Mouse (Mus musculus) MEL (cell line): ENCODE results near the gene B3galt5. TPM values are rescaled to one million over a fixed set of nuclear protein-coding genes. Genes with fewer than 3 reads are reported as not detected.
A peak's percentile ranks its signal among the peaks of the same experiment; 100 is the strongest.

Source experiments
- DNase-seq: peaks from one replicate; pipeline ENCODE4 v3.0.0; 2011; ENCODE audit warnings: low read depth, low spot score
- H3K27ac ChIP-seq: 2 replicates; pipeline ENCODE4 v1.5.1; 2012; ENCODE audit warnings: low read depth, mild to moderate bottlenecking, control low read depth, low read length, moderate library complexity; ENCODE audit not compliant: control insufficient read depth
- H3K27me3 ChIP-seq, 2 experiments: fragments of 150-350 bp in 1 of 2; sonication (generic) in 1 of 2; 2 replicates each; pipeline ENCODE4 v1.6.1; 2012; ENCODE audit warnings: low read length in 2 of 2, mild to moderate bottlenecking in 2 of 2, improper control_type of control experiment in 1 of 2, moderate library complexity in 1 of 2; ENCODE audit not compliant: insufficient read depth in 2 of 2, control insufficient read depth in 1 of 2
- H3K36me3 ChIP-seq, 2 experiments: 2 replicates each; pipeline ENCODE4 v1.6.1; 2012 to 2014; ENCODE audit warnings: low read length in 2 of 2, improper control_type of control experiment in 1 of 2, inconsistent platforms in 1 of 2, mild to moderate bottlenecking in 1 of 2; ENCODE audit not compliant: insufficient read depth in 2 of 2, control insufficient read depth in 1 of 2
- H3K4me1 ChIP-seq, 2 experiments: fragments of 150-350 bp in 1 of 2; sonication (generic) in 1 of 2; 2 replicates each; pipeline ENCODE4 v1.6.1; 2012; ENCODE audit warnings: low read length in 2 of 2, improper control_type of control experiment in 1 of 2, mild to moderate bottlenecking in 1 of 2; ENCODE audit not compliant: insufficient read depth in 2 of 2, control insufficient read depth in 1 of 2
- H3K4me3 ChIP-seq, 2 experiments: fragments of 150-350 bp in 1 of 2; sonication (generic) in 1 of 2; 2 replicates each; pipeline ENCODE4 v1.5.1; 2012; ENCODE audit warnings: low read depth in 2 of 2, low read length in 2 of 2, mild to moderate bottlenecking in 2 of 2, moderate library complexity in 2 of 2, control low read depth in 1 of 2, improper control_type of control experiment in 1 of 2; ENCODE audit not compliant: control insufficient read depth in 1 of 2, insufficient read depth in 1 of 2
- H3K79me2 ChIP-seq: 2 replicates; pipeline ENCODE4 v1.6.1; 2012; ENCODE audit warnings: mild to moderate bottlenecking, low read length, moderate library complexity; ENCODE audit not compliant: control insufficient read depth, poor library complexity, insufficient read depth
- H3K9ac ChIP-seq: 2 replicates; pipeline ENCODE4 v1.6.1; 2012; ENCODE audit warnings: low read depth, mild to moderate bottlenecking, control low read depth, low read length, moderate library complexity; ENCODE audit not compliant: control insufficient read depth, poor library complexity, severe bottlenecking
- H3K9me3 ChIP-seq: fragments of 150-350 bp; sonication (generic); replicated peaks from 2 replicates; pipeline ENCODE4 v1.6.1; 2012; ENCODE audit warnings: mild to moderate bottlenecking, low read length, improper control_type of control experiment, moderate library complexity; ENCODE audit not compliant: insufficient read depth
- BHLHE40 ChIP-seq: IDR thresholded peaks from 2 replicates; pipeline ENCODE4 v1.6.1; 2012; ENCODE audit warnings: low read depth, mild to moderate bottlenecking, inconsistent platforms, low read length, improper control_type of control experiment, borderline replicate concordance
- CTCF ChIP-seq, 3 experiments: IDR thresholded peaks in 2 of 3; conservative IDR thresholded peaks in 1 of 3; 2 replicates each; pipeline ENCODE4 v1.5.1; 2011 to 2012; ENCODE audit warnings: low read length in 3 of 3, low read depth in 2 of 3, mild to moderate bottlenecking in 2 of 3, improper control_type of control experiment in 1 of 3, inconsistent platforms in 1 of 3, mixed read lengths in 1 of 3, moderate library complexity in 1 of 3; ENCODE audit not compliant: control insufficient read depth in 1 of 3, insufficient read depth in 1 of 3, poor library complexity in 1 of 3, severe bottlenecking in 1 of 3
- E2F4 ChIP-seq: IDR thresholded peaks from 2 replicates; pipeline ENCODE4 v1.6.1; 2011; ENCODE audit warnings: low read depth, low read length, improper control_type of control experiment, borderline replicate concordance
- ELF1 ChIP-seq: IDR thresholded peaks from 2 replicates; pipeline ENCODE4 v1.6.1; 2014; ENCODE audit warnings: low read depth, mild to moderate bottlenecking, inconsistent platforms, low read length, improper control_type of control experiment, moderate library complexity
- GATA1 ChIP-seq: IDR thresholded peaks from 2 replicates; pipeline ENCODE4 v1.6.1; 2011; ENCODE audit warnings: low read depth, low read length, improper control_type of control experiment
- HCFC1 ChIP-seq: IDR thresholded peaks from 2 replicates; pipeline ENCODE4 v1.6.1; 2012; ENCODE audit warnings: low read depth, mild to moderate bottlenecking, inconsistent platforms, low read length, improper control_type of control experiment, moderate library complexity
- MAX ChIP-seq: IDR thresholded peaks from 2 replicates; pipeline ENCODE4 v1.6.1; 2011; ENCODE audit warnings: low read length, improper control_type of control experiment
- MXI1 ChIP-seq: IDR thresholded peaks from 2 replicates; pipeline ENCODE4 v1.6.1; 2011; ENCODE audit warnings: mild to moderate bottlenecking, low read depth, low read length, improper control_type of control experiment
- POLR2A ChIP-seq, 2 experiments: IDR thresholded peaks; 2 replicates each; pipeline ENCODE4 v1.6.1; 2011 to 2012; ENCODE audit warnings: low read length in 2 of 2, mild to moderate bottlenecking in 2 of 2, control low read depth in 1 of 2, improper control_type of control experiment in 1 of 2, low read depth in 1 of 2, moderate library complexity in 1 of 2; ENCODE audit not compliant: control insufficient read depth in 1 of 2, insufficient read depth in 1 of 2, poor library complexity in 1 of 2
- POLR2AphosphoS2 ChIP-seq: IDR thresholded peaks from 2 replicates; pipeline ENCODE4 v1.6.1; 2011; ENCODE audit warnings: low read length, improper control_type of control experiment
- POLR2AphosphoS5 ChIP-seq: IDR thresholded peaks from 2 replicates; pipeline ENCODE4 v1.6.1; 2012; ENCODE audit warnings: low read depth, borderline replicate concordance, mild to moderate bottlenecking, inconsistent platforms, low read length, moderate library complexity, mixed read lengths
- RAD21 ChIP-seq: IDR thresholded peaks from 2 replicates; pipeline ENCODE4 v1.6.1; 2011; ENCODE audit warnings: mild to moderate bottlenecking, low read depth, low read length, improper control_type of control experiment
- SIN3A ChIP-seq: IDR thresholded peaks from 2 replicates; pipeline ENCODE4 v1.6.1; 2012; ENCODE audit warnings: low read length, improper control_type of control experiment, inconsistent platforms
- SMC3 ChIP-seq: IDR thresholded peaks from 2 replicates; pipeline ENCODE4 v1.6.1; 2011; ENCODE audit warnings: low read depth, low read length, improper control_type of control experiment
- TAL1 ChIP-seq: IDR thresholded peaks from 2 replicates; pipeline ENCODE4 v1.6.1; 2012; ENCODE audit warnings: mild to moderate bottlenecking, inconsistent platforms, low read length, moderate library complexity, mixed read lengths
- TBP ChIP-seq: IDR thresholded peaks from 2 replicates; pipeline ENCODE4 v1.8.0; 2011; ENCODE audit warnings: low read depth, low read length, improper control_type of control experiment
- TCF12 ChIP-seq: IDR thresholded peaks from 2 replicates; pipeline ENCODE4 v1.6.1; 2014; ENCODE audit warnings: low read depth, mild to moderate bottlenecking, inconsistent platforms, low read length, improper control_type of control experiment, moderate library complexity
- USF2 ChIP-seq, 2 experiments: IDR thresholded peaks; 2 replicates each; pipeline ENCODE4 v1.6.1; 2011 to 2012; ENCODE audit warnings: improper control_type of control experiment in 2 of 2, low read length in 2 of 2, borderline replicate concordance in 1 of 2, inconsistent platforms in 1 of 2, low read depth in 1 of 2, mild to moderate bottlenecking in 1 of 2; ENCODE audit not compliant: insufficient read depth in 1 of 2
- ZC3H11A ChIP-seq: IDR thresholded peaks from 2 replicates; pipeline ENCODE4 v1.6.1; 2012; ENCODE audit warnings: low read depth, mild to moderate bottlenecking, inconsistent platforms, low read length, improper control_type of control experiment
- ZKSCAN1 ChIP-seq: IDR thresholded peaks from 2 replicates; pipeline ENCODE4 v1.6.1; 2012; ENCODE audit warnings: low read depth, mild to moderate bottlenecking, inconsistent platforms, low read length, improper control_type of control experiment, moderate library complexity
- ZNF384 ChIP-seq: IDR thresholded peaks from 2 replicates; pipeline ENCODE4 v1.6.1; 2012; ENCODE audit warnings: low read depth, mild to moderate bottlenecking, inconsistent platforms, low read length, improper control_type of control experiment
- polyA plus RNA-seq, 2 experiments: library from polyadenylated mRNA; stranded (reverse) in 1 of 2; unstranded in 1 of 2; fragments of >175 nt in 1 of 2; fragments of >200 nt in 1 of 2; gene quantifications; 2 replicates each; pipeline versions ENCODE4 v1.2.1 to v1.2.4; 2012; ENCODE audit warnings: low replicate concordance in 2 of 2, low read depth in 1 of 2; ENCODE audit not compliant: insufficient read length in 2 of 2, insufficient read depth in 1 of 2, missing spikeins in 1 of 2
- total RNA-seq: library from RNA; depleted of rRNA; stranded (reverse); fragments of 300-350 nt; gene quantifications from 2 replicates; pipeline ENCODE4 v1.2.3, GENCODE M21; 2012

Gene B3galt5
- total and polyA plus RNA-seq, 3 experiments = not detected

DNA sequence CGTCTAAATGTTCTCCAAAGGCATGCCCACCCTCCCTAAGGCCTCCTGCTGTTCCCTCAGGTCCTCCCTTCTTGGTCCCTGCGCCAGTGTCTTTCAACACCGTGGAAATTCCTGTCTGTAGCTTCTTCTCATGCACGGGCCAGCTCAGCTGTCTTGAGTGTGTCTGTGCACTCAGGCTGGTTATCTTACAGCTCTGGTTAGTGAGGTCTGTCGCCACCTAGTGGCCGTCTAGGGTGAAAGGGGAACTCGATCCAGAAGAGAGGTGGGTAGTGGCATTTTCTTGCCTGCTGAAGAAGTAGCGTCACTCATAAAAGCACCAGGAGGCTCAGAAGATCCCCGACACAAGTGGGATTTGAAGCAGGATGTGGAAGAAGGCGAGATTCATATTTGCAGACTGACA lies 109.5 kb downstream of the B3galt5 start (continued):
- no peak for TF ChIP-seq TAL1
- no peak for TF ChIP-seq MXI1
- no peak for TF ChIP-seq ZKSCAN1
- TF ChIP-seq CTCF (IDR thresholded peaks at IDR 0.05 in 2 of 3, conservative IDR thresholded peaks at IDR 0.05 in 1 of 3; ENCODE audit: control insufficient read depth in 1 of 3, insufficient read depth in 1 of 3, low read depth in 2 of 3, low read length in 3 of 3, poor library complexity in 1 of 3, severe bottlenecking in 1 of 3) = peak; percentile 88 to 95 (median 94)
- no peak for TF ChIP-seq ELF1
- no peak for TF ChIP-seq TBP

DNA sequence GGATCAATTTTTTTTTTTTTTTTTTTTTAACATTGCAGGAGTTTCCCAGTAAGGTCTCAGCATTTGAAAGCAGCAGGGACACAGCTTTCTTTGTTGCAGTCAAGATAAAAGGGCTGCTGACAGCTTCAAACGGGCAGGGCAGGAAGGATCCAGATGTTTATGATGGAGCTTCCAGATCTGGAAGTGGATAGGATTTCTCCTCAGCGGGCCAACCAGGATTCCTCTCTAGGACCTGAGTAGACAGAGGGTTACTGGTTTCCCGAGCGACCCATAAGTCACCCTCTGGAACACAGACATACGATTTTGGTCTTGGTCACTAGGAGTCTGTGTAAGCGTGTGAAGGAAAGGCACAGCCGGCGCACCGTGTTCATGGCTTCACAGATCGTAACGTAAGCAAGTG lies 112.5 kb downstream of the B3galt5 start:
- Histone ChIP-seq H3K4me3 (no peak overlapping the region), H3K9me3 (no peaks in the 10 kb centered on the region), H3K36me3 (no peaks in the 10 kb centered on the region), H3K4me1 (no peaks in the 10 kb centered on the region), H3K79me2 (no peaks in the 10 kb centered on the region), H3K9ac (no peak overlapping the region), H3K27me3 (no peaks in the 10 kb centered on the region), H3K27ac (no peak overlapping the region)
- no peak for DNase-seq
- no peak for TF ChIP-seq SMC3
- no peak for TF ChIP-seq TCF12
- TF ChIP-seq CTCF (IDR thresholded peaks at IDR 0.05 in 2 of 3, conservative IDR thresholded peaks at IDR 0.05 in 1 of 3; ENCODE audit: control insufficient read depth in 1 of 3, insufficient read depth in 1 of 3, low read depth in 2 of 3, low read length in 3 of 3, poor library complexity in 1 of 3, severe bottlenecking in 1 of 3) = no peak
- no peak for TF ChIP-seq POLR2A (IDR thresholded peaks at IDR 0.05; ENCODE audit: control insufficient read depth in 1 of 2, insufficient read depth in 1 of 2, low read depth in 1 of 2, low read length in 2 of 2, poor library complexity in 1 of 2)
- no peak for TF ChIP-seq SIN3A
- no peak for TF ChIP-seq RAD21

DNA sequence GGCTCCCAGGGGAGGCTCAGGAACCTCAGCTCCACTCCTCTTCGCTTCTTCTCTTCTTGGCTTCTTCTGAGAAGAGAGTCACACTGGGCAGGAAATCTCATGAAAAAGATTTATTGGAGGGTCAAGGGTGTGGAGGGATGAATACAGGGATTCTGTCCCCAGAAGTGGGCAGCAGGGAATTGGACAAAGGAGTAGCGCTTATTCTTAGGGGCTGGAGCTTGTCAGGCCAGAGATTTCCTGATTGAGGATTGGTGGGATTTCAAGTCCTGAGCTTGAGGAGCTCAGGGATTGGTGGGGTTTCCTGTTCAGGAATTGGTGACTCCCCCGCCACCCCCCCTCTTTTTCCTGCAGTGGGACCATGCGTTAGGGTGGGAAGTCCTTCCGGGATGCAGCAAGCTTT lies 113.2 kb downstream of the B3galt5 start:
- Histone ChIP-seq H3K9ac (no peak overlapping the region), H3K9me3 (no peaks in the 10 kb centered on the region), H3K36me3 (no peaks in the 10 kb centered on the region), H3K27me3 (no peaks in the 10 kb centered on the region), H3K79me2 (no peaks in the 10 kb centered on the region), H3K4me1 (no peaks in the 10 kb centered on the region), H3K4me3 (no peak overlapping the region), H3K27ac (no peak overlapping the region)
- no peak for DNase-seq
- TF ChIP-seq E2F4 (no peak), POLR2AphosphoS5 (no peak), SMC3 (no peak), ZKSCAN1 (no peak), MAX (no peak), ZC3H11A (no peak), MXI1 (no peak), HCFC1 (no peak), BHLHE40 (no peak), ZNF384 (no peak), POLR2AphosphoS2 (no peak), USF2 (IDR thresholded peaks at IDR 0.05; ENCODE audit: borderline replicate concordance in 1 of 2, insufficient read depth in 1 of 2, low read depth in 1 of 2, low read length in 2 of 2) (no peak), GATA1 (no peak)
